Mouse (Mus musculus) limb, embryonic 11.5 days (tissue): Measurements from ENCODE around the gene Fam83b. TPM values are rescaled to one million over a fixed set of nuclear protein-coding genes. Genes with fewer than 3 reads are reported as not detected.

Experiments
- ATAC-seq: fragments of 200-750 bp; cut with Nextera tagmentation; 2 replicates; pipeline ENCODE4 v1.8.0; 2017; ENCODE audit warnings: low read depth; ENCODE audit not compliant: insufficient number of reproducible peaks, low FRiP score, low TSS enrichment
- DNase-seq: peaks from one replicate; pipeline ENCODE4 v3.0.0-alpha.2; 2015; ENCODE audit warnings: low spot score
- H3K27ac ChIP-seq: fragments of 300-500 bp; sonication (generic); replicated peaks from 2 replicates; pipeline ENCODE4 v1.5.1; 2014; ENCODE audit warnings: low read depth, mild to moderate bottlenecking, low read length
- H3K27me3 ChIP-seq: fragments of 300-500 bp; sonication (generic); 2 replicates; pipeline ENCODE4 v1.6.1; 2014; ENCODE audit warnings: mild to moderate bottlenecking, low read length, mixed read lengths; ENCODE audit not compliant: control insufficient read depth, insufficient read depth
- H3K36me3 ChIP-seq: fragments of 300-500 bp; sonication (generic); 2 replicates; pipeline ENCODE4 v1.6.1; 2014; ENCODE audit warnings: mild to moderate bottlenecking, low read length, moderate library complexity, mixed read lengths; ENCODE audit not compliant: control insufficient read depth, insufficient read depth
- H3K4me1 ChIP-seq: fragments of 300-500 bp; sonication (generic); 2 replicates; pipeline ENCODE4 v1.6.1; 2014; ENCODE audit warnings: low read length, mixed read lengths; ENCODE audit not compliant: control insufficient read depth, insufficient read depth
- H3K4me2 ChIP-seq: fragments of 300-500 bp; sonication (generic); 2 replicates; pipeline ENCODE4 v1.6.1; 2014; ENCODE audit warnings: low read depth, mild to moderate bottlenecking, moderate library complexity; ENCODE audit not compliant: severe bottlenecking
- H3K4me3 ChIP-seq: fragments of 300-500 bp; sonication (generic); 2 replicates; pipeline ENCODE4 v1.5.1; 2014; ENCODE audit warnings: low read depth, low read length
- H3K9ac ChIP-seq: fragments of 300-500 bp; sonication (generic); 2 replicates; pipeline ENCODE4 v1.6.1; 2014; ENCODE audit warnings: mild to moderate bottlenecking, low read length
- H3K9me3 ChIP-seq: fragments of 300-500 bp; sonication (generic); 2 replicates; pipeline ENCODE4 v1.6.1; 2016; ENCODE audit warnings: low read length; ENCODE audit not compliant: control insufficient read depth
- WGBS: fragments of 180-500 bp; shearing (Covaris S2); extraction: QIAGEN DNeasy Blood & Tissue Kit; methylation state at CpG from one replicate; pipeline ENCODE4 v1.1.7; 2014; 5-methylcytosine and 5-hydroxymethylcytosine counted together
- polyA plus RNA-seq: library from polyadenylated mRNA; unstranded; fragments of >200 nt; fragmentation: Nextera tagmentation; extraction: Ambion mirVana; gene quantifications from 2 replicates; pipeline ENCODE4 v1.2.1, GENCODE M21; 2014

Gene Fam83b
- polyA plus RNA-seq, 1 experiment from 2014 or later = 0.84 TPM

DNA sequence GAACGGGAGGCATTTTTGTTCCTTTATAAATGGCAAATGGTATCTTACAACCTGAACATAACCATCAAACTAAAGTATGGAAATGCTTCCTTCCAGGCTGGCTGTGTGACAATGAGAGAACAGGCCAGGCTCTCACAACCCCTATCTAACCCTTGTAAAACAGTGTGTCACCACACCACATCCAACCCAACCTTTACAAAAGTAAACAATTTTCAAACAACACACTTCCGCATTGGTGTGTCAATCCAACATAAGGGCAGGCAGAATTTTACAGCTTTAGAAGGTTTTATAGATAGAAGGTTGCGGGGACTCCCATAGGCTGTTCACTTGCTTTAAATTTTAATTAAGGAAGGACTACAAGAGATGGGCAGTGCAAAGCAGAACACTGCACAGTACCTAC lies 77.2 kb downstream of the Fam83b start:
- WGBS = 86% methylated on average over 3 of the region's 3 CpGs
- Histone ChIP-seq H3K4me1 (no peaks in the 10 kb centered on the region), H3K36me3 (no peaks in the 10 kb centered on the region), H3K27me3 (no peaks in the 10 kb centered on the region), H3K27ac (no peak overlapping the region), H3K4me3 (no peak overlapping the region), H3K9ac (no peak overlapping the region), H3K4me2 (no peak overlapping the region), H3K9me3 (no peaks in the 10 kb centered on the region)
- no peak for DNase-seq
- ATAC-seq = no peak

GRCm38 (mm10) chr9:76480088-76480487 lies 86.8 kb downstream of the Fam83b start:
- DNase-seq (no peak), ATAC-seq (no peak)
- Histone ChIP-seq H3K27ac (no peak overlapping the region), H3K4me3 (no peak overlapping the region), H3K4me1 (no peaks in the 10 kb centered on the region), H3K9me3 (no peaks in the 10 kb centered on the region), H3K9ac (no peak overlapping the region), H3K36me3 (no peaks in the 10 kb centered on the region), H3K27me3 (no peaks in the 10 kb centered on the region), H3K4me2 (no peak overlapping the region)
- 78% methylated on average over 3 of the region's 3 CpGs for WGBS

- Histone ChIP-seq H3K4me1 (no peaks in the 10 kb centered on the region), H3K4me2 (no peak overlapping the region), H3K4me3 (no peak overlapping the region), H3K36me3 (no peaks in the 10 kb centered on the region), H3K9me3 (no peaks in the 10 kb centered on the region), H3K27ac (no peak overlapping the region), H3K9ac (no peak overlapping the region), H3K27me3 (no peaks in the 10 kb centered on the region)
- ATAC-seq = no peak
- 80% methylated on average over 4 of the region's 4 CpGs for WGBS
- no peak for DNase-seq
Observed at GRCm38 (mm10) chr9:76469500-76469899, 97.4 kb downstream of the Fam83b start.

DNA sequence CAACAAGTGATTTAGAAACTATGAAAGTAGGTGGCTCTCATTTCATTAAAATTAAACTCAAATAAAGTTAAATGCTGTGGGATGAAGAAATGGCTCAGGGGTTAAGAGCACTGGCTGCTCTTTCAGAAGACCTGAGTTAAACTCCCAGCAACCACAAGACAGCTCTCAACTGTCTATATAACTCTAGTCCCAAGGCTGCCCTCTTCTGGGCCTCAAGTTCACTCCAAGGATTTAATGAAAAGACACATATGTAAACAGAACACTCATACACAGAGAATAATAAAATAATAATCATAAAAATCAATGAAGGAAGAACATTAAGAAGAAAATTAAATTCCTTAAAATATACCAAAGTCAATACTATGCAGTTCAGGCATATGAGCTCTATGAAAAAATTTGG lies 105.4 kb downstream of the Fam83b start:
- ATAC-seq (no peak), DNase-seq (no peak)
- no peak overlapping the region for H3K9ac ChIP-seq
- no peaks in the 10 kb centered on the region for H3K27me3 ChIP-seq
- no peak overlapping the region for H3K4me3 ChIP-seq
- no peak overlapping the region for H3K4me2 ChIP-seq
- no peaks in the 10 kb centered on the region for H3K4me1 ChIP-seq
- no peaks in the 10 kb centered on the region for H3K36me3 ChIP-seq
- no peaks in the 10 kb centered on the region for H3K9me3 ChIP-seq
- no peak overlapping the region for H3K27ac ChIP-seq

DNA sequence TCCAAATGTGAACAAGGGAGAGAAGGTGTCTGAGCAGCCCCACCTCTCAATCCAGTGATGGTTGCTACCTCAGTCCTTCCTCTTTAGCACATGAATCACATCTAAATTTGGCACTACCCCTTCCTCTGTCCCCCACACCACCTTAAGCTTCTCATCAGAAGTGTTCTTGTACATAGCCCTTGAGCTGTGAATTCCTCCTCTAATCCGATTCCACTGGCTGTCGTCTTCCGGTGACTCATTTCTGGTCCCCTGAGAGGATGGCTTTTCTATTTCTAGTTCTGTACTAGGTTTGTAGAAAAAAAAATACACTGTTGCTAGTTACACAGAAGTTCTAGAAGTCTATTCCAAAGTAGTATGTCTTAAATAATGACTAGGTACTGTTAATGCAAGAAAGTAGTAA lies 111.2 kb downstream of the Fam83b start:
- Histone ChIP-seq H3K9ac (no peak overlapping the region), H3K27ac (no peak overlapping the region), H3K9me3 (no peaks in the 10 kb centered on the region), H3K4me3 (no peak overlapping the region), H3K36me3 (no peaks in the 10 kb centered on the region), H3K27me3 (no peaks in the 10 kb centered on the region), H3K4me2 (no peak overlapping the region), H3K4me1 (no peaks in the 10 kb centered on the region)
- 92% methylated on average over 3 of the region's 3 CpGs for WGBS
- ATAC-seq (no peak), DNase-seq (no peak)

Other genes starting within 250 kb of the Fam83b start
- gene Hcrtr2, start 243.3 kb downstream of the Fam83b start, polyA plus RNA-seq = 0.44 and 0.47 TPM in 2 replicates